Mouse (Mus musculus) midbrain, embryonic 16.5 days (tissue): ENCODE measurements around the gene Teddm1a. TPM values are rescaled to one million over a fixed set of nuclear protein-coding genes. Genes with fewer than 3 reads are reported as not detected.

Experiments used
- ATAC-seq: fragments of 200-750 bp; cut with Nextera tagmentation; 2 replicates; pipeline ENCODE4 v1.8.0; 2017; ENCODE audit warnings: moderate TSS enrichment
- H3K27ac ChIP-seq: fragments of 300-500 bp; sonication (generic); 2 replicates; pipeline ENCODE4 v1.5.1; 2014; ENCODE audit warnings: mild to moderate bottlenecking, low read length, mixed read lengths
- H3K27me3 ChIP-seq: fragments of 300-500 bp; sonication (generic); 2 replicates; pipeline ENCODE4 v1.6.1; 2014; ENCODE audit warnings: low read depth, low read length, mixed read lengths; ENCODE audit not compliant: control insufficient read depth, insufficient read depth
- H3K36me3 ChIP-seq: fragments of 300-500 bp; sonication (generic); 2 replicates; pipeline ENCODE4 v1.6.1; 2014; ENCODE audit warnings: mild to moderate bottlenecking, low read length, moderate library complexity, mixed read lengths; ENCODE audit not compliant: control insufficient read depth, insufficient read depth
- H3K4me1 ChIP-seq: fragments of 300-500 bp; sonication (generic); 2 replicates; pipeline ENCODE4 v1.6.1; 2014; ENCODE audit warnings: mild to moderate bottlenecking, low read length, mixed read lengths; ENCODE audit not compliant: control insufficient read depth, insufficient read depth
- H3K4me2 ChIP-seq: fragments of 300-500 bp; sonication (generic); 2 replicates; pipeline ENCODE4 v1.6.1; 2014; ENCODE audit warnings: mild to moderate bottlenecking, low read length, mixed read lengths
- H3K4me3 ChIP-seq: fragments of 300-500 bp; sonication (generic); 2 replicates; pipeline ENCODE4 v1.5.1; 2014; ENCODE audit warnings: low read depth, mild to moderate bottlenecking, low read length, moderate library complexity, mixed read lengths
- H3K9ac ChIP-seq: fragments of 300-500 bp; sonication (generic); 2 replicates; pipeline ENCODE4 v1.6.1; 2014; ENCODE audit warnings: low read depth, low read length, mixed read lengths
- H3K9me3 ChIP-seq: fragments of 300-500 bp; sonication (generic); replicated peaks from 2 replicates; pipeline ENCODE4 v1.6.1; 2014; ENCODE audit warnings: mild to moderate bottlenecking, low read length, mixed read lengths; ENCODE audit not compliant: control insufficient read depth, poor library complexity, severe bottlenecking
- whole genome bisulfite sequencing: fragments of 180-500 bp; shearing (Covaris S2); extraction: QIAGEN DNeasy Blood & Tissue Kit; methylation state at CpG from one replicate; pipeline ENCODE4 v1.1.7; 2014; 5-methylcytosine and 5-hydroxymethylcytosine counted together
- polyA plus RNA-seq: library from polyadenylated mRNA; unstranded; fragments of >200 nt; fragmentation: Nextera tagmentation; extraction: Ambion mirVana; gene quantifications from 2 replicates; pipeline ENCODE4 v1.2.1, GENCODE M21; 2015

Gene Teddm1a
- polyA plus RNA-seq, 1 experiment from 2014 or later: not detected

- no peak overlapping the region for H3K4me2 ChIP-seq
- H3K4me1 ChIP-seq: no peaks in the 10 kb centered on the region
- H3K27me3 ChIP-seq: no peaks in the 10 kb centered on the region
- ATAC-seq: no peak
- H3K9me3 ChIP-seq: no peaks in the 10 kb centered on the region
- 92% methylated on average over 5 of the region's 5 CpGs for WGBS
- H3K36me3 ChIP-seq: peaks cover 34% of the 10 kb centered on the region
- no peak overlapping the region for H3K27ac ChIP-seq
- no peak overlapping the region for H3K9ac ChIP-seq
- H3K4me3 ChIP-seq: no peak overlapping the region
Observed at GRCm38 (mm10) chr1:153910423-153910822, 18.9 kb downstream of the Teddm1a start.

GRCm38 (mm10) chr1:153911276-153911795 is 19.8 kb downstream of the Teddm1a start:
- Histone ChIP-seq H3K9ac (no peak overlapping the region), H3K27ac (no peak overlapping the region), H3K27me3 (no peaks in the 10 kb centered on the region), H3K4me3 (no peak overlapping the region), H3K9me3 (no peaks in the 10 kb centered on the region), H3K36me3 (peaks cover 29% of the 10 kb centered on the region), H3K4me1 (no peaks in the 10 kb centered on the region), H3K4me2 (no peak overlapping the region)
- 88% methylated on average over 6 of the region's 6 CpGs for WGBS
- no peak for ATAC-seq

DNA sequence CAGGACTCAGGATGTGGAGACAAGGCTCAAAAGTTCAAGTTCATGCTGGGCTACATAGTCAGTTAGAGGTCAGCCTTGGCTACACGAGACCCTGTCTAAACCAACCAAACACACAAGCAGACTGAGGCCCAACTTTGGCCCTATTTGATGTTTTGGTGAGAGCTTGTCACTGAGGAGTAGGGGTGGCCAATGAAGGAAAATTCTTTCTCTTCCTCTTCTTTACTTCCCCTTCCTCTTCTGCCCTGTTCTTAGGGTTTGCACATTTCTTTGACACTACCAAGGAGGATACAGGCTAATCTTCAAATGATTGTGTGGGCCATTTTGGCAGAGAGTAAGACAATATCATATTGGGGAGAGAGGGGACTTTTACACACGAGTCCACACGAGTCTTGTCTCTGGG is 22.3 kb downstream of the Teddm1a start:
- Histone ChIP-seq H3K27ac (no peak overlapping the region), H3K9ac (no peak overlapping the region), H3K9me3 (no peaks in the 10 kb centered on the region), H3K4me2 (no peak overlapping the region), H3K27me3 (no peaks in the 10 kb centered on the region), H3K4me1 (no peaks in the 10 kb centered on the region), H3K36me3 (peaks cover 10% of the 10 kb centered on the region), H3K4me3 (no peak overlapping the region)
- WGBS: 79% methylated on average over 3 of the region's 3 CpGs
- no peak for ATAC-seq

DNA sequence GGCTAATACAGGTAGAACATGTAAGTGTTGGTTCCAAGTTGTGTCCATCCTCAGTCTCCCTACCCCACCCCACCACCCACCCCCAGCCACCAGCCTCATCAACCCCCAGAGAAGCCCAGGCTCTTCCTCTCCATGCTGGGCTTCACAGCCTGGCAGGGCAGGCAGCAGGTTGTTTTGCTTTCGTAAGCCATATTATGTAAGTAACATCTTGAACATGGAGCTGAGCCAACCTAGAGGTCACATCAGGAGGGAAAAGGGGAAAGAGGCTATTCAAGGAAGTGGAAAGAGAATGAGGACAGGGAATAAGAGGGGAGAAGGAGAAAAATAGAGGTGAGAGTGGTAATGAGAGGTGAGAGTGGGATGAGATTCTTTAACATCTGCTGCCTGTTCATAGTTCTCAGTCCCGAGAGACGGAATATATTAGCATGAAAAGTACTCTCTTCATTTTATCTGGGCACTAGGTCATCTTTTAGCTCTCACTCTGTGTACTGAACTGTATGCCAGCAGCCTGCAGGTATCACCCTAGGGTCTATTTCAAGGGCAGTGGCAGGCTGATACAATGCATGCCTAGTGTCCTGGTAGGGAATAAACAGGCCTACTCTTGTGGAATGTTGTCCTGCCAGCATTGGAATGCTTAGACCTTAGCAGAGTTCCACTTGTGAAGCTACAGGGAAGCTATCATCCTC is 27.1 kb downstream of the Teddm1a start:
- Histone ChIP-seq H3K27me3 (no peaks in the 10 kb centered on the region), H3K27ac (no peak overlapping the region), H3K9ac (no peak overlapping the region), H3K4me2 (no peak overlapping the region), H3K36me3 (no peaks in the 10 kb centered on the region), H3K4me1 (no peaks in the 10 kb centered on the region), H3K9me3 (no peaks in the 10 kb centered on the region), H3K4me3 (no peak overlapping the region)
- ATAC-seq: no peak
- WGBS: 71% methylated on average over 3 of the region's 3 CpGs

- H3K27ac ChIP-seq: no peak overlapping the region
- WGBS: 95% methylated on average over 3 of the region's 3 CpGs
- no peaks in the 10 kb centered on the region for H3K9me3 ChIP-seq
- no peak overlapping the region for H3K4me3 ChIP-seq
- ATAC-seq: no peak
- no peaks in the 10 kb centered on the region for H3K36me3 ChIP-seq
- H3K27me3 ChIP-seq: no peaks in the 10 kb centered on the region
- H3K4me2 ChIP-seq: no peak overlapping the region
- H3K9ac ChIP-seq: no peak overlapping the region
- H3K4me1 ChIP-seq: no peaks in the 10 kb centered on the region
Observed at GRCm38 (mm10) chr1:153921642-153922041, 30.1 kb downstream of the Teddm1a start.

GRCm38 (mm10) chr1:153922571-153923021 is 31.1 kb downstream of the Teddm1a start:
- Histone ChIP-seq H3K4me3 (no peak overlapping the region), H3K9ac (no peak overlapping the region), H3K4me1 (no peaks in the 10 kb centered on the region), H3K4me2 (no peak overlapping the region), H3K36me3 (no peaks in the 10 kb centered on the region), H3K9me3 (no peaks in the 10 kb centered on the region), H3K27me3 (no peaks in the 10 kb centered on the region), H3K27ac (no peak overlapping the region)
- WGBS: 59% methylated on average over 5 of the region's 5 CpGs
- no peak for ATAC-seq

DNA sequence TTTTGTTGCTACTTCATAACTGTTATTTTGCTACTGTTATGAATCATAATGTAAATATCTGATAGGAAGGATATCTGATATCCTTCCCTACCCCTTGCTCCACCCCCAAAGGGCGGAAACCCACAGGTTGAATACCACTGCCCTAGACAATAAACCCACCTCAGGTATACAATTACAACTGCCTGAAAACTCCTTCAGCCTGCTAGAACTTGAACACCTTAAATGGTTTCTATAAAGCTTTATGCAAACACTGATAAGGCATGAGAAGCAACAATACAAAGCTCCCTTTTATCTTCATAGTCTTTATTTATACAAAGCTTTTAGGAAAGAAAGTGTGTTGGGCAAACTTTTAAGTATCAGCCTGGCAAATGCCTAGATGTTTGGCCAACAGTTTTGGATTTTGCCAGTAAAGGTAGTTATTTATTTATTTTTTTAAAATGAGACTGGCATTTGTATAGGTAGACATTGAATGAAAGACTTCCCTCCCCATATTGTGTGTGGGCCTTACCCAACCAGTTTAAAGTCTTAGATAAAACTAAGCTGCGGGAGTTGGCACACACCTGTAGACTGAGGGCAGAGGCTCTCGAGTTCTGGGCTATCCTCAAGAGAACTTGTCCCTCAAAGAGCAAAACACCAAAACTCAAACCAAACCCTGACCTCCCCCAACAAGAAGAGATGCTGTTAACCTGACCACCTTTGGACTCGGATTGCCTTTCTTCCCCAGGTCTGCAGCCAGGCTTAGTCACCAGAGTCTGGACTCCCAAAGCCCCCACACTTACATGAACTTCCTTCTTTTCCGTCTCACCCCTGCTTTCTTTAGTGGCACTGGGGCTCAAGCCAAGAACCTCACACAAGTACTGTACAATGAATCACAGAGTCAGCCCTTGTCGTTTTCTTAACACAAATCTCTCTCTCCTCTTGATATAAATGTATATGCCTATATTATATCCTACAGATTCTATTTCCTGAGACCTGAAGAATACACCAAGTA is 33.1 kb downstream of the Teddm1a start:
- 90% methylated on average over 6 of the region's 6 CpGs for WGBS
- H3K9me3 ChIP-seq: no peaks in the 10 kb centered on the region
- ATAC-seq: no peak
- no peak overlapping the region for H3K27ac ChIP-seq
- H3K9ac ChIP-seq: no peak overlapping the region
- no peaks in the 10 kb centered on the region for H3K27me3 ChIP-seq
- no peaks in the 10 kb centered on the region for H3K4me1 ChIP-seq
- H3K4me2 ChIP-seq: no peak overlapping the region
- no peak overlapping the region for H3K4me3 ChIP-seq
- H3K36me3 ChIP-seq: no peaks in the 10 kb centered on the region

GRCm38 (mm10) chr1:153930431-153930830 is 38.9 kb downstream of the Teddm1a start:
- no peak overlapping the region for H3K4me3 ChIP-seq
- H3K9ac ChIP-seq: no peak overlapping the region
- 90% methylated on average over 2 of the region's 2 CpGs for WGBS
- H3K9me3 ChIP-seq: no peaks in the 10 kb centered on the region
- no peaks in the 10 kb centered on the region for H3K36me3 ChIP-seq
- H3K27ac ChIP-seq: no peak overlapping the region
- ATAC-seq: no peak
- no peaks in the 10 kb centered on the region for H3K27me3 ChIP-seq
- no peak overlapping the region for H3K4me2 ChIP-seq
- H3K4me1 ChIP-seq: no peaks in the 10 kb centered on the region

- Histone ChIP-seq H3K4me1 (no peaks in the 10 kb centered on the region), H3K27me3 (no peaks in the 10 kb centered on the region), H3K4me3 (no peak overlapping the region), H3K9me3 (no peaks in the 10 kb centered on the region), H3K4me2 (no peak overlapping the region), H3K27ac (no peak overlapping the region), H3K36me3 (no peaks in the 10 kb centered on the region), H3K9ac (no peak overlapping the region)
- 61% methylated on average over 1 of the region's 1 CpGs for WGBS
- no peak for ATAC-seq
Observed at GRCm38 (mm10) chr1:153933772-153934171, 42.2 kb downstream of the Teddm1a start.
